Mouse (Mus musculus): ENCODE measurements around the gene Ecm1. TPM values are rescaled to one million over a fixed set of nuclear protein-coding genes. Genes with fewer than 3 reads are reported as not detected.
A peak's percentile ranks its signal among the peaks of the same experiment; 100 is the strongest.

Gene Ecm1
- polyA plus RNA-seq, 1 experiment from 2014 or later: 107 TPM

- no peak overlapping the region for H3K27ac ChIP-seq (ENCODE audit: low read length)
- peaks cover 7% of the 10 kb centered on the region; the same call in 1 of the 2 replicates for H3K4me1 ChIP-seq (ENCODE audit: insufficient read depth, low read depth, low read length)
- TF ChIP-seq CTCF (IDR thresholded peaks at IDR 0.05): no peak
- no peak for TF ChIP-seq EP300 (IDR thresholded peaks at IDR 0.05)
- H3K27me3 ChIP-seq (replicated peaks; ENCODE audit: insufficient read depth, low read length): no peaks in the 10 kb centered on the region
- 85% methylated on average over 3 of the region's 3 CpGs for WGBS
- H3K36me3 ChIP-seq (ENCODE audit: insufficient read depth, low read length): peaks cover 10% of the 10 kb centered on the region
- ATAC-seq (no peak), DNase-seq (ENCODE audit: low spot score) (no peak)
- H3K4me3 ChIP-seq (ENCODE audit: low read depth, low read length): no peak overlapping the region
- H3K9ac ChIP-seq (replicated peaks; ENCODE audit: low read depth): no peak overlapping the region
- no peak overlapping the region for H3K4me2 ChIP-seq (replicated peaks; ENCODE audit: low read depth, low read length)
- no peaks in the 10 kb centered on the region for H3K9me3 ChIP-seq (ENCODE audit: low read length)
Measured at GRCm38 (mm10) chr3:95752935-95753334, 13.6 kb upstream of the Ecm1 start.

- H3K9ac ChIP-seq (replicated peaks; ENCODE audit: low read depth): no peak overlapping the region
Measured at GRCm38 (mm10) chr3:95740406-95740805, 1.0 kb upstream of the Ecm1 start.

GRCm38 (mm10) chr3:95735071-95735670 is 4.2 kb downstream of the Ecm1 start:
- TF ChIP-seq EP300 (IDR thresholded peaks at IDR 0.05) (no peak), CTCF (IDR thresholded peaks at IDR 0.05) (no peak)
- ATAC-seq: no peak
- H3K4me3 ChIP-seq (ENCODE audit: low read depth, low read length): no peak overlapping the region

More at GRCm38 (mm10) chr3:95740406-95740805, 1.0 kb upstream of the Ecm1 start:
- TF ChIP-seq EP300 (IDR thresholded peaks at IDR 0.05) (no peak), CTCF (IDR thresholded peaks at IDR 0.05) (no peak)
- 52% methylated on average over 8 of the region's 8 CpGs for WGBS
- Histone ChIP-seq H3K4me1 (ENCODE audit: insufficient read depth, low read depth, low read length) (peaks cover 9% of the 10 kb centered on the region; the same call in 1 of the 2 replicates), H3K9me3 (ENCODE audit: low read length) (no peaks in the 10 kb centered on the region), H3K27me3 (replicated peaks; ENCODE audit: insufficient read depth, low read length) (no peaks in the 10 kb centered on the region), H3K4me3 (ENCODE audit: low read depth, low read length) (no peak overlapping the region), H3K4me2 (replicated peaks; ENCODE audit: low read depth, low read length) (no peak overlapping the region), H3K36me3 (ENCODE audit: insufficient read depth, low read length) (peaks cover 21% of the 10 kb centered on the region), H3K27ac (ENCODE audit: low read length) (peak overlapping the region; percentile 72; the same call in 1 of the 2 replicates)
- ATAC-seq (peak; percentile 68), DNase-seq (ENCODE audit: low spot score) (peak; percentile 69)

GRCm38 (mm10) chr3:95734092-95734702 is 5.2 kb downstream of the Ecm1 start:
- peaks cover 9% of the 10 kb centered on the region for H3K4me1 ChIP-seq (ENCODE audit: insufficient read depth, low read depth, low read length)
- no peak for TF ChIP-seq EP300 (IDR thresholded peaks at IDR 0.05)
- no peak for TF ChIP-seq CTCF (IDR thresholded peaks at IDR 0.05)
- H3K27me3 ChIP-seq (replicated peaks; ENCODE audit: insufficient read depth, low read length): no peaks in the 10 kb centered on the region
- no peak overlapping the region for H3K9ac ChIP-seq (replicated peaks; ENCODE audit: low read depth)
- H3K4me3 ChIP-seq (ENCODE audit: low read depth, low read length): no peak overlapping the region
- 62% methylated on average over 13 of the region's 13 CpGs for WGBS
- no peaks in the 10 kb centered on the region for H3K36me3 ChIP-seq (ENCODE audit: insufficient read depth, low read length)
- peak; percentile 26 for DNase-seq (ENCODE audit: low spot score)
- ATAC-seq: 0 out of 2 replicates have a peak, but pooled peaks have one; percentile 2
- H3K9me3 ChIP-seq (ENCODE audit: low read length): no peaks in the 10 kb centered on the region
- H3K4me2 ChIP-seq (replicated peaks; ENCODE audit: low read depth, low read length): no peak overlapping the region
- H3K27ac ChIP-seq (ENCODE audit: low read length): peak overlapping the region; percentile 60; the same call in 1 of the 2 replicates

More at GRCm38 (mm10) chr3:95735071-95735670, 4.2 kb downstream of the Ecm1 start:
- no peaks in the 10 kb centered on the region for H3K36me3 ChIP-seq (ENCODE audit: insufficient read depth, low read length)
- H3K27me3 ChIP-seq (replicated peaks; ENCODE audit: insufficient read depth, low read length): no peaks in the 10 kb centered on the region
- H3K27ac ChIP-seq (ENCODE audit: low read length): peak overlapping the region; percentile 60; the same call in 1 of the 2 replicates
- peak; percentile 16 for DNase-seq (ENCODE audit: low spot score)
- H3K4me2 ChIP-seq (replicated peaks; ENCODE audit: low read depth, low read length): no peak overlapping the region
- H3K9ac ChIP-seq (replicated peaks; ENCODE audit: low read depth): no peak overlapping the region
- H3K4me1 ChIP-seq (ENCODE audit: insufficient read depth, low read depth, low read length): peaks cover 14% of the 10 kb centered on the region
- WGBS: 87% methylated on average over 12 of the region's 12 CpGs
- H3K9me3 ChIP-seq (ENCODE audit: low read length): no peaks in the 10 kb centered on the region

GRCm38 (mm10) chr3:95732744-95733521 is 6.4 kb downstream of the Ecm1 start:
- no peaks in the 10 kb centered on the region for H3K9me3 ChIP-seq (ENCODE audit: low read length)
- H3K9ac ChIP-seq (replicated peaks; ENCODE audit: low read depth): no peak overlapping the region
- H3K4me3 ChIP-seq (ENCODE audit: low read depth, low read length): no peak overlapping the region
- no peaks in the 10 kb centered on the region for H3K36me3 ChIP-seq (ENCODE audit: insufficient read depth, low read length)
- 67% methylated on average over 11 of the region's 11 CpGs for WGBS
- peaks cover 7% of the 10 kb centered on the region; the same call in 1 of the 2 replicates for H3K4me1 ChIP-seq (ENCODE audit: insufficient read depth, low read depth, low read length)
- peak overlapping the region; percentile 70 for H3K27ac ChIP-seq (ENCODE audit: low read length)
- TF ChIP-seq EP300 (IDR thresholded peaks at IDR 0.05) (peak; percentile 49; the same call in 1 of the 2 replicates), CTCF (IDR thresholded peaks at IDR 0.05) (no peak)
- peak; percentile 78 for ATAC-seq
- H3K27me3 ChIP-seq (replicated peaks; ENCODE audit: insufficient read depth, low read length): no peaks in the 10 kb centered on the region
- no peak overlapping the region for H3K4me2 ChIP-seq (replicated peaks; ENCODE audit: low read depth, low read length)
- peak; percentile 84 for DNase-seq (ENCODE audit: low spot score)

GRCm38 (mm10) chr3:95732297-95732696 is 7.1 kb downstream of the Ecm1 start:
- Histone ChIP-seq H3K4me3 (ENCODE audit: low read depth, low read length) (no peak overlapping the region), H3K27me3 (replicated peaks; ENCODE audit: insufficient read depth, low read length) (no peaks in the 10 kb centered on the region), H3K9me3 (ENCODE audit: low read length) (no peaks in the 10 kb centered on the region), H3K36me3 (ENCODE audit: insufficient read depth, low read length) (no peaks in the 10 kb centered on the region), H3K4me2 (replicated peaks; ENCODE audit: low read depth, low read length) (no peak overlapping the region), H3K9ac (replicated peaks; ENCODE audit: low read depth) (no peak overlapping the region), H3K4me1 (ENCODE audit: insufficient read depth, low read depth, low read length) (peaks cover 6% of the 10 kb centered on the region; the same call in 1 of the 2 replicates), H3K27ac (ENCODE audit: low read length) (peak overlapping the region; percentile 70)
- no peak for TF ChIP-seq CTCF (IDR thresholded peaks at IDR 0.05)
- TF ChIP-seq EP300 (IDR thresholded peaks at IDR 0.05): no peak
- 84% methylated on average over 9 of the region's 9 CpGs for WGBS
- DNase-seq (ENCODE audit: low spot score) (no peak), ATAC-seq (peak; percentile 32)

Data from lung, postnatal 0 days (tissue).